Mouse (Mus musculus) left cerebral cortex, postnatal 14 days (tissue): Measurements from ENCODE around the gene Zswim3. TPM values are rescaled to one million over a fixed set of nuclear protein-coding genes. Genes with fewer than 3 reads are reported as not detected.

Source experiments
- DNase-seq, 2 experiments: peaks; one replicate each; pipeline ENCODE4 v3.0.0; 2021 to 2022; ENCODE audit warnings: low spot score in 2 of 2, mixed read lengths in 1 of 2
- intact Hi-C: fragments of 180-260 bp; cut with DNase I; formaldehyde crosslinking; loops from one replicate; pipeline ENCODE4 v1.15.1; 2025
- long read RNA-seq, 2 experiments: library from polyadenylated mRNA; stranded (forward); transcript quantifications; one replicate each; pipeline ENCODE4 v2.0.0; 2021
- total RNA-seq, 2 experiments: library from RNA; stranded (reverse); gene quantifications; 2 replicates each; pipeline ENCODE4 v1.2.3; 2021

Gene Zswim3
- total RNA-seq: 1 to 10 TPM; 7.7 to 8.3 TPM
- long read RNA-seq, experiment 1, partial matches to known transcripts: 0 of 4 reads
- long read RNA-seq, experiment 1, other reads (novel, unspliced or antisense): 1 of 4 reads
- long read RNA-seq, experiment 2, transcript Zswim3-201 (2 exons, 2,708 nt): major isoform, 11 of 14 reads
- long read RNA-seq, experiment 2, partial matches to known transcripts: 0 of 14 reads
- long read RNA-seq, experiment 2, other reads (novel, unspliced or antisense): 3 of 14 reads

DNA sequence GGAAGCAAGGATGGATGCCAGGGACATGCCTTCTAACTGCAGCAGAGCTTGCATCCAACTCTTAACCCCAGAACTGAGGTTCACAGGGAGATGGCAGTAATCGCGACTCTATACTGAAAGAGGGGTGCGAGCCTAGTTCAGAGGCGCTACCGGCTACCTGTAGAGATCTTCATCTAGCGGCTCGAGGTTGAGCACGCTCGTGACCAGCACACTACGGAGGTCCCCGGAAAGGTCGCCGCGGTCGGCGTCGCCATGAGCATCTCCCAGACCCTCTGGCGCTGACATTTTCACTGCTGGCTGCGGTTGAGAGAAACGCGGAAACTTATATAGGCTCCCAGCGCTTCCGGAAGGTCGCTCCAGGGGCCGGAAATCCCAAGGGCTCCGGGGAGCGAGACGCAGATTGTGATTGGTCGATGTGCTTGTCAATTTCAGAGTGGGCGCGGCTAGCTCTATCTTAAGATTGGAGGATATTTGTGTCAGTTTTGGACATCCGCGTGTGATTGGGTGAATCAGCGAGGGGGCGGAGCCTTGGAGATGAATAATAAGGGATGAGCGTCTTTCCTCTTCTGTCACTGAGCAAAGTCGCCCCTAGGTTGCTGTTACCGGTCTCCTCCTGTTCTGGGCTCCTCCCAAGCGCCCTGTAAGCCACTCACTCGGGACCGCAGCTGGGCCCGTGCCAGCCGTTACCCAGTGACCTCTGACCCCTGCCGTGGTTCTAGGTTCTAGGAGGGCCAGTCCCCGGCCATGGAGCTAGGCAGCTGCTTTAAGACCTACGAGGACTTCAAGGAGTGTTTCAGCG, at the start of gene Zswim3, which contains the start of gene Acot8:
Gene Zswim3 (plus strand): TSS at position 566 of the 799 bp plus-strand sequence.
Gene Acot8 (minus strand): TSS at position 350 of the 799 bp plus-strand sequence.
- peak; percentile 99 to 100 for DNase-seq
- intact Hi-C loops: no loop called here

DNA sequence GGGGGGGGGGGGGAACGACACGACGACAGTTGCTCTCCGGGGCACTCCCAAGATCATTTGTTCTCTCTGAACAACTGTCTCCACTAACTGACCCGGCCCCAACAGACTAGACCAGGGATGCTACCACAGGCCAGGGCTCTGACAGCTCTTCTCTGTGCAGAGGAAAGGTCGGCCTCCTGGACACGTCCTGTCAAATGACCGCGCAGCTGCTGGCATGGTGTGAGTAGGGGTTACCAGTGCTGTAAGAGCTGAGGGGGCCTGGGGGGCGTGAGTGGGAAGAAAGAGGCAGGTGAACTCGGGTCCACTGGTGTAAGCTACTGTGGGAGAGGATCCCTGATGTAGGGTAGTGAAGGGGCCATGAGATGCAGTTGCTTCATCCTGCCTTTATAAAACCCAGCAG, 47.1 kb upstream of the Zswim3 start:
- intact Hi-C loops: no loop called here
- DNase-seq: no peak

DNA sequence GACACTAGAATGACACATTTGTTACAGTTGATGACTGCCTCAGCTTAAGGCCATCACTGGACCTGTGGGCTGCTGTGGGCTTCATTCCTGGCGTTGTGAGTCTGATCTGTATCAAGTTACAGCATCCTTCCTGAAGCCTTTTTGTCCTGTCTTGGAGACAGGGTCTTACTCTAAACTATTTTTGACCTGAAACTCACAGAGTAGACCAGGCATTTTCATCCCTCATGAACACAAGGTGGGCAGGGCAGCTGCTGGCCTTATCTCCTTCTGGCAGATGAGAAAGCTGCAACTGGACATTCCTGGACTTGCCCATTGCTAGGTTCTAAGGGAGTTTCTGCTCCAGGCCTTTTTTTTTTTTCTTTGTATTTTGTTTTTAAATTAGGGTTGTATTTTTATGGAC, 46.2 kb upstream of the Zswim3 start:
- no peak for DNase-seq
- intact Hi-C loops: no loop called here

DNA sequence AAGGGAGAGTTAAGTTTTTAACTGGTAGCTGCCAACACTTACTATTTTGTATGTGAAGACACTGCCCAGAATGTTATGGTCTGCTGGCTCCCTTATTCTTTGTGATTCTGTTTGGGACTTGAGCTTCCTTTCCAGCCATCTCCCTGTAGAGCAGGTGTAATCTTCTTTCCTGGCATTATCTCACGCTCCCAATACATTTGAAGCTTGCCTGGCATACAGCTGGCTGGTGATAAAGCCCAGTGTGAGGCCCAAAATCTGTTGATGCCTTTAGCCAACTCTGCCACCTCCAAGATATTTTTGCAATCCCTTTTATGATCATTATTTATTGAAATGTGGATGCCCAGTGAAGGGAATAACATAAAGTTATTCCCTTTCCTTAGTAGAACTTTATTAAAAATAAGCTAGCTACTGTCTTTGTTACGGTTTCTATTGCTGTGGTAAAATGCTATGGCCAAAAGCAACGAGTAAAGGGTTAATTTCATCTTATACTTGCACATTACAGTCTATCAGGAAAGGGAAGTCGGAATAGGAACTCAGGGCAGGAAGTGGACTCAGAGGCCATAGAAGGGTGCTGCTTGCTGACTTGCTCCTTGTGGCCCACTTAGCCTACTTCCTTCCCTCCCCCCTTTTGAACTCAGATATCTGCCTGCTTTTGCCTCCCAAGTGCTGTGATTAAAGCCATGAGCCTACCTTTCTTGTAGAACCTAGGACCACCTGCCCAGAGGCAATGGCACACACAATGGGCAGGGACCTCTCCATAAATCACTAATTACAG, 44.7 kb upstream of the Zswim3 start:
- intact Hi-C loops: no loop called here
- no peak for DNase-seq

DNA sequence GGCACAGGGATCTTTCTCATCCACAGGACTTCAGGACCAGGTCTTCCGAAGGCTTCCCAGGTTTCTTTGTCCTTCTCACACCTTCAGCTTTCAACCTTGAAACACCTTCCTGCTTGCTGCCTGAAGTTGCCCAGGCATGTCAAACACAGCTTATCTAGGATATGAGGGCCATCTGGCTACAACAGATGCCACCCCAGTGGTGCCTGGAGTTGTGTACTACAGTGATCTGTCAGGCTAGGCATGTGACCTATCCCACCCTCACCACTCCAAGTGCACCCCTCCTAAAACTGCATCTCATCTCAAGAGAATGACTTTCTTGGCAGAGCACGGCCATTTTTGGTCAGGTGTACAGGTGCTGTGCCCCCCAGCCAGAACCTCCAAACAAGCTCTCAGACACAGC, 43.4 kb upstream of the Zswim3 start:
- DNase-seq: no peak
- intact Hi-C loops: no loop called here

DNA sequence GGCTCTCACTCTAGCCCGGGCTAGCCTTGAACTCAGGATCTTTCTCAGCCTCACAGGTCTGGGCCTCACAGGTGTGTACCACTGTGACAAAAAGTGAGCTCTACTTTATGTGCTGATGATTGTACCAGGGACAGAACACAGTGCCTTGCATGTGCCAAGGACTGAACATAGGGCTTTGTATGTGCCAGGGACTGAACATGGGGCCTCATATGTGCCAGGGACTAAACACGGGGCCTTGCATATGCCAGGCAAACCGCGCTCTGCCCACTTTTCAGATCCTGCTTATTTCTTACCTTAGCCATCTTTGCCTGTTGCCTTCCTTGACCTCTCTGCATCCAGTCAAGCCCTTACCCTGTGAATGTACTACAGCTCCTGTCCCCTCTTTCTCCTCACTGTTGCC, 42.9 kb upstream of the Zswim3 start:
- DNase-seq: no peak
- intact Hi-C loops: no loop called here

DNA sequence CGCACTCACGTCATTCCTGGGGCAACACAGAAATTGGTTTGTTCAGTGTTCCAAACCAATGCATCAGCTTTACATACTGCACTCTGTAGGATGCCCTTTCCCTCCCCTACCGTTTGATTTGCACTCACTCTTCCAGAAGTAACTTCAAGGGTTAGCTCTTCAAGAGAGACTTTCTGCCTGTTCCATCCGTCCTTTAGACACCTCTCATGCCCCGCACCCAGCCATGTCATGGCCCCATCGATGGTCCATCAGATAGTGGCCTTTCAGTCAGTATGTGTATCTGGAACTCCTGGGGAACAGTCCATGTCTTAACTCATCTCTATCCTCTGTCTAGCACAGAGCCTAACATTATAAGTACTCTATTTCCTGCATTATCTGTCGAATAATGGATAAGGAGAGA, 42.3 kb upstream of the Zswim3 start:
- no peak for DNase-seq
- intact Hi-C loops: no loop called here

DNA sequence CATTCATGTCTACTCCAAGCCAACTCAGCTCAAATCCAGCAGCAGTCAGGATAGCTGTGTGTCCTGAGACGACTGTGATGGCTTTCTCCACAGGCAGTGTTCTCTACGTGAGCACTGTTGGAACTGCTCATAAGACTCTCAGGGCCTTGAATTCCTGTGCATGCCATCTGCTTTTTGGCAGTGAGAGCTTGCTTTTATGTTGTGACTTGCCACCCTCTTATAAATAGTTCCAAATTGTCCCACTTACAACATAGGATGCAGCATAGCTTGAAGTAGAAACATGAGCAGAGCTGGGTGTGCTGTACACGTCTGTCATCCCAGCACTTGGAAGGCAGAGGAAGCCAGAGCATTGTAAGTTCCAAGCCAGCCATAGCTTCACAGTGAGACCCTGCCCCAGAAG, 39.1 kb upstream of the Zswim3 start:
- intact Hi-C loops: no loop called here
- peak; percentile 51 to 81 for DNase-seq

DNA sequence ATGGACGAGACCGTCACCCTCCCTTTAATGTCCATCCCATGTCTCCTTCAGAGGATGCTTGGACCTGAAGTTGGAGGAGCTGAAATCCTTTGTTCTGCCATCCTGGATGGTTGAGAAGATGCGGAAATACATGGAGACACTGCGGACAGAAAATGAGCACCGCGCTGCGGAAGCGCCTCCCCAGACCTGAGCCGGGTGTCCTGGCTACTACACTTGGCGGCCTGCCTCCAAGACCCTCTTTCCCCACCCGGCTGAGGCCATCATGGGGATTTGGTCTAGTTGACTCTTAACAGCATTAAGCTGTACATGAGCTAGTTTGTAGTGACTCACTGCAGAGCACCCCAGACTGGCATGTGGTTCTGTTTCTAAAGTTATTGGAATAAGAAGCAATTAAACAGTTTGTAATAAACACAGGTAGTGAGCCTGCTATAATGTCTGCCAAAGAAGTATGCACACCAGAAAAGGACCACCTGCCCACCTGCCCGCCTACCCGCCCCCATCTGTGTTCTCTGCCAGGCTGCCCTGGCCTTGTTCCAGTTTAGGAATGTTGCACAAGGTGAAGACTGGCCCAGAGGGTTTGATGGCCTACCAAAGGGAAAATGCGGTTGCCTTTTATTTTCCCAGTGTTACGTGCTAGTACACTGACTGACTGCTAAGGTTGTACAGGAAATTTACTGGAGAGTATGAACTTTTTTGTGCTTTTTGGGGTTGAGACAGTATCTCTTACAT, 36.9 kb upstream of the Zswim3 start:
- DNase-seq: no peak
- intact Hi-C loops: no loop called here

DNA sequence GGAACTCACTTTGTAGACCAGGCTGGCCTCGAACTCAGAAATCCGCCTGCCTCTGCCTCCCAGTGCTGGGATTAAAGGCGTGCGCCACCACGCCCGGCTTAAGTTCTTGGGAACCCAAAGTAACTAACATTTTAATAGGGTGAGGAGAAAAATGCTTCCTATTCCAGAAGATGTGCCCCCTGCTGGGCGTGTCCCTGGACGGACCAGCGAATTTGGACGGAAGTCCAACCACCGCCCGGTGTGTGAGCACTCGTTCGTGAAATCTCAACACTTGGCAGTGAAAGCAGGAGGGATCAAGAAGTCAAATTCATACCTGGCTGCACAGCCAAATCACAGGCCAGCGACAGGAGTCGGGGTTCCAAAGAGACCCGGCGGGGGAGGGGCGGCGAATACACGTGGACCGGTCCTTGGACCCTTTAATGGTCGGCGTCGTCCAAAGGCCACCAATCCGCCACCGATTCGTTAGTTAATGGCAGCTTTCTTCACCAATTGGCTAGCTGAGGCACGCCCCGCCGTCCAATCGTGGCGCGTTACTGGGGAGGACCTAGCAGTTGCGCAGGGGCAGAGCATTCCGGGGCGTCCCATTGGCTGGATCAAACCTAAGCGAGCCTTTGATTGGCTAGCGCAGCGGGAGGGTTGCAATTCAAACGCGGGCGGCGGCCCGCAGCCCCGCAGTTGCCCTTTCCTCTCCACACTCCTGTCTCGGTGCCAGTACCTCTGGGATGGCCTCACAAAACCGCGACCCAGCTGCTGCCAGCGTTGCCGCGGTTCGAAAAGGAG, 35.5 kb upstream of the Zswim3 start, which contains the start of gene Ube2c:
Gene Ube2c (plus strand): TSS at position 641 of the 780 bp plus-strand sequence.
- intact Hi-C loops: no loop called here
- DNase-seq: peak; percentile 99

DNA sequence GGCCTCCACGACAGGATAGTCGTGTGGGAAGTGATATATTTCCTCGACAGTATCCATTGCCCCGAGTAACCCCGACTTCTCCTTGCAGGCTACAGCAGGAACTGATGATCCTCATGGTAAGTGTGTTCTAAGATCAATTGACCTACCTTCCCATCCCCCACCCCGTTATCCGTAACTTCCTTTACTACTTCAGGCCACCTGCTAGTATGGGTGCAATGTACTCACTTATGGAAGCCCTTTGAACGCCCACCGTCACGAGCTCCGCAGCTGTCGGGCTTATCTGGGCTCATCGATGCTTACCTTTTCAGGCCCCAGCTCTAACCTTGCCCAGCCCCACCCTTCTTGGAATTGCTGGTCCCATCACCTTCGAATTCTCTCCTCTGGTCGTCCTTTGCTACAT, 34.6 kb upstream of the Zswim3 start:
- no peak for DNase-seq
- intact Hi-C loops: no loop called here

DNA sequence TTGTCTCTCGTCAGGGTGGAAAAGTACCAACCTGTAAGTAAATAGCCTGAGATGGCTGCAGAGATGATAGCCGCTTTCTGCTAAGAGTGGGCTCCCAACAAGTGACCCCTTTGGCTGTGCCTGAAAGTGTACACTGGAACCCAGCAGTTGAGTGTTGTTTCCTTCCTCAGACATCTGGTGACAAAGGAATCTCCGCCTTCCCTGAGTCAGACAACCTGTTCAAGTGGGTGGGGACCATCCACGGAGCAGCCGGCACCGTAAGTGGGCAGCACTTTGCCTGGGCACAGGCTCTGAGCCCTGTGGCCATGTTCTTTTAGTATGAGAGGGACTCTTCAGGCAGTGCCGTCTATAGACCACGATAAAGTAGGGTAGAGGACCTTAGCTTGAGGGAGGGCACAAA, 33.8 kb upstream of the Zswim3 start:
- intact Hi-C loops: no loop called here
- DNase-seq: no peak

DNA sequence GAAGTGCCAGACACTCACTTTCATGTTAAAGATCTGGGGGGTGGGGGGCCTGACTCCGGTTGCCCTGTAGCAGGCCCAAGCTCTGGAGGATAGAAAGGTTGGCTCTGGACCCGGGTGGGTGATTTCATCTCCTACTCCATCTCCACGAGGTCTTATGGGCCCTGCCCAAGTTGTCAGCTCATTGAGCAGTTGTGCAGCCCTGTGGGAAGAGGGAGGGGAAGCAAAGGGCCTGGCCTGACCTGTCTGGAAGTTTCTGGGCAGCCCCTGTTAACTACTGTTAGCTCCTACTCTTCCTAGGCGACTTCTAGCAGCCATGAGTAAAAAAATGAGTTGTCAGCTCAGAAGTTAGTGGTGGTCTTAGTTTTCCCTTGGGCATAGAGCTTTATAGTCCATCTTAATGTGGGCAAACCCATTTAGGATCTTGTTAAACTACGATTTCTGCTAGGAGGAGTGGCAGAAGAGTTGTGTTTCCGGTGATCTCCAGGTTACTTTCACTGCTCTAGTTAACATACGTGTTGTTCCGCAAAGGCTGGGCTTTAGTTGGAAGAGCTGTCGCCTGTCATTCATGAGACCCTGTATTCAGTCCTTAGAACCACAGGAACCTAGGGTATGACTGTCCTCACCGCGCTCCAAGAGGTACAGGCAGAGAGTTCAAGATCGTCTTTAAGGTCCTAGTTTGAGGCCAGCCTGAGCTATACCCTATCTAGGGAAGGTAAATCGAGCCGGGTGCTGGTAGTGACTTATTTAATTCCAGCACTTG, 31.5 kb upstream of the Zswim3 start:
- no peak for DNase-seq
- intact Hi-C loops: no loop called here

DNA sequence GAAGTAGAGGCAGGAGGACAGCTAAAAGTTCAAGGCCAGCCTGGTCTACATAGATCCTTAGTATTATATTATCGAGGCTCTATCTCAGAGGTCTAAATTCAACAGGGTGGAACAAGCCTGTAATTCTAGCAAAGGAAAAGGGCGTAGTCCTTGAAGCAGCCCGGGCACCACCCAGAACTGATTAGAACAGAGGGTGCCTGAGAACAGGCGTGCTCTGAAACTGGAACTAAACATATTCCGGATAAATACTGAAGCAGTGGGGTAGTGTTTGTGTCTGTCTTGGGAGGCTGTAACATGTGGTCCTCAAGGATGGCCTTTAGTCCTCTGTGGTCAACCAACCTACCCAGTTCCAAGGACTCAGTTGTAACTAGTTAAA, 30.9 kb upstream of the Zswim3 start:
- intact Hi-C loops: no loop called here
- DNase-seq: no peak

DNA sequence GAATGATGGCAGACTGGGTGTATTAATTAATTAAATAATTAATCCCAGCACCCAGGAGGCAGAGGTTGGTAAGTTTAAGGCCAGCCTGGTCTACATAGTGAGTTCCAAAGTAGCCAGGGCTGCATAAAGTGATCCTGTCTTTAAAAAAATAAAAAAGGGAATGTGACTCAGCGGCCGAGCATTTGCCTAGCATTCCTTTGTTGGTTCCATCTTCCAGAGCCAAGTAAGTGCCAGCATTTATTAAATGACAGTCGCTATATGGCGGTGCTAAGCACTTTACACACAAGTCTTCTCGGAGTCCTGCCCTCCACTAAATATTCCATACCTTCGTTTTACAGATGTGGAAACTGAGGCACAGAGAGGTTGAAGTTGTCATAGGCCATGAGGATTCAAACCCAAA, 28.8 kb upstream of the Zswim3 start:
- intact Hi-C loops: no loop called here
- DNase-seq: no peak

DNA sequence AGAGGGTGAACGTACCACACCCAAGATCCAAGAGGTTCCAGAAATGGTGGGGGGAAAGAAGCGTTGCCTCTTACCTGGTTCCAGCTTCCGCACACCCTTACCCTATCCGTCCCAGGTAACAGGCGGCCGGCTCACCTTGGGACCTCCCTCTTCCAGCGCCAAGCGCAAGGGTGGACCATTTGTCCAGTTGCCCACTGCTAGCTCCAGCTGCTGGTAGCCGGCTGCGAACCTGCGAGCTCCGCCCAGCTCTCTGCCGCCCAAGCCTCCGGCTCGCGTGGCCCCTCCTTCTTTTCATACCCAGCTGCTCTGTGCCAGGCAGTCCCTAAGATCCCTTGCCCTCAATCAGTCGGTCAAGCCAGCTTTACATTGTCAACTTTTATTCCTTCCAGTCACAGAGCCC, 28.1 kb upstream of the Zswim3 start:
- DNase-seq: no peak
- intact Hi-C loops: no loop called here

DNA sequence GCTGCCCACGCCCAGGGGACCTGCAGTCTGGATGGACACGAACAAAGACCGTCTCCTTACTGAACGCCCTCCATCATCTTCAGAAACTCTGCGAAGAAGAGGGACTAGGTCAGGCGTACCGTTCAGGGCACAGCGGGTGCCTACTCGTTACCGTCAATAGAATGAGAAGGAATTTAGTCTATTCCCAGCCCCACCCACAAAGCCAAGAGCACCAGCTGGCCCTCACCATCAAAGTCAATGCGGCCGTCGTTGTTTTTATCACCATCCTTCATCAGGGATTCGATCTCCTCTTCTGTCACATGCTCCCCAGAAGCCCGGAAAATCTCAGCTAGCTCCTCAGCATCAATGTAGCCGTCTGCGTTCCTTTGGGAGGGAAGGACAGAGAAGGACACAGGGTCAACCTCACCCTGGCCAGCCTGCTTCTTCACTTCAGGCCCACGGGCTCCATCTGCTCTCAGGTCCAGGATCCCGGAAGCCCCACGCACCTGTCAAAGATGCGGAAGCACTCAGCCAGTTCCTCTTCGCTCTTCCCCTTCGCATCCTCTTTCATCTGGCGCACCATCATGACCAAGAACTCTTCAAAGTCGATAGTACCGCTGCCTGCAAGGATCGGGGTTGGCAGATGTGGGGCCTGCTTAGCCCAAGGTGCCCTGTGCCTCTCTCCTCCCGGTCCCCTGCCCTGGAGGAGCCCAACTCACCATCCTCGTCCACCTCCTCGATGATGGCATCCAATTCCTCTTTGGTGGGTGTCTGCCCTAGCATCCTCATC, 27.5 kb upstream of the Zswim3 start:
- intact Hi-C loops: no loop called here
- no peak for DNase-seq

DNA sequence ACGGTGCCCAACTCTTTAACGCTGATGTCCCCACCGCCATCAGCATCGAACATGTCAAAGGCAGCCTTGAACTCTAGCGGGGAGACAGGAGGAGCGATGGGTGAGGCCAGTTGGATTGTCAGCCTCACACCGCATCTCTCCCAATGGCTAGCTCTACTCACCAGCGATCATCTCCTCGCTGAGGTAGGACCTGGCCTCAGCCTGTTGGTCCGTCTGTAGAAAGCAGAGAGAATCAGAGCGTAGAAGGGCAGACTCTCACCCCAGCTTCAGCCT, 26.9 kb upstream of the Zswim3 start:
- intact Hi-C loops: no loop called here

More for the DNA sequence above, 26.9 kb upstream of the Zswim3 start:
- DNase-seq: no peak
